Mouse (Mus musculus) embryonic fibroblast, embryonic 13.5 days (primary cell): Measurements from ENCODE around the gene Nenf.

Experiments
- CTCF ChIP-seq: IDR thresholded peaks from 2 replicates; pipeline ENCODE4 v1.5.1; 2011; ENCODE audit warnings: mild to moderate bottlenecking, control low read depth, low read length, moderate library complexity, borderline replicate concordance; ENCODE audit not compliant: insufficient read depth
- POLR2A ChIP-seq: IDR thresholded peaks from 2 replicates; pipeline ENCODE4 v1.6.1; 2011; ENCODE audit warnings: low read depth, mild to moderate bottlenecking, control low read depth, low read length, moderate library complexity

- no peak for TF ChIP-seq POLR2A
- no peak for TF ChIP-seq CTCF
These were observed 16.5 kb upstream of the Nenf start for GRCm38 (mm10) chr1:191334500-191334899.
